ENCODE assay signal across 1 mouse cellular context in the genomic region with DNA sequence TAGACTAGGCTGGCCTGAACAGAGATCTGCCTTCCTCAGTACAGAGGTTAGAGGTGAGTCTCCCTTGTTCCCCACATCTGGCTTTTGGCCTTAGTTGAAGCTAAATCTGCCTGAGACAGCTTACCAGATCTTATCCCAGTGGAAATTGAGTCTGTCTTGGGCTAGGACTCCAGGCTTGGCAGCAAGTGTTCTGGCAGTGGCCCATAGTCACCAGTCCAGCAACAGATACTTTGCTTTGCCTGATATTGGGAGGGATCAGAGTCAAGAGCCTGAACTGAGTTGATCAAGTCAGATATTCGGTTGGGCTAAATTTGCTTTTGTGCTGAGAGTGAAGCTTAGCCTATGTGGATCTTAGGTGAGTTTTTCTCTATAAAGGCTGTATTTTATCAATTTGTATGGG.
TF ChIP-seq lines count a peak whose summit lies in the region.

No protein-coding gene starts in this region.

TF ChIP-seq in MEL, 35 proteins besides CTCF, POLR2A, EP300 and RAD21 (continued from another document):
- TF ChIP-seq ZMIZ1 (IDR thresholded peaks at IDR 0.05; ENCODE audit: low read depth, low read length), result no peak
